Mouse (Mus musculus): ENCODE data around the gene Fxn.

DNA sequence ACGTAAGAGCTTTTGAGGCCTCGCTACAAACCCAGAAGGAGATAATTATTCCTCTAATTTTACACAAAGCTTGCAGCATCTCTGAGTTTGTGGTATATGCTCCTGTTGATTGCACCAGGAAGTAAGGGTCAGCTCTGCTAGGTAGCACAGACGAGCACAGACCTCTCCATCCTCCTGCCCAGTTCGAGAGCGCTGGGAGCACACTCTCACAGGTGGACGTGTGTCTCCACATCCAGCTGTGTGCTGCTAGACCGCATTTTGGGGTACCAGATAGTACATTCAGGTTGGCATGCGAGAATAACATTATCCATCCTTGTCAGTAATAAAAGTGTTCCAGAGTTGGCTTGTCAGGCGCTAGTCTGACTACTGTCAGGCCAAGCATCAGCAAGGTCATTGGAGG is 61.4 kb downstream of the Fxn start:
- TF ChIP-seq CTCF (IDR thresholded peaks at IDR 0.05) (no peak), EP300 (IDR thresholded peaks at IDR 0.05) (no peak)
